Mouse (Mus musculus): ENCODE data around the gene Foxn1.

Gene Foxn1

DNA sequence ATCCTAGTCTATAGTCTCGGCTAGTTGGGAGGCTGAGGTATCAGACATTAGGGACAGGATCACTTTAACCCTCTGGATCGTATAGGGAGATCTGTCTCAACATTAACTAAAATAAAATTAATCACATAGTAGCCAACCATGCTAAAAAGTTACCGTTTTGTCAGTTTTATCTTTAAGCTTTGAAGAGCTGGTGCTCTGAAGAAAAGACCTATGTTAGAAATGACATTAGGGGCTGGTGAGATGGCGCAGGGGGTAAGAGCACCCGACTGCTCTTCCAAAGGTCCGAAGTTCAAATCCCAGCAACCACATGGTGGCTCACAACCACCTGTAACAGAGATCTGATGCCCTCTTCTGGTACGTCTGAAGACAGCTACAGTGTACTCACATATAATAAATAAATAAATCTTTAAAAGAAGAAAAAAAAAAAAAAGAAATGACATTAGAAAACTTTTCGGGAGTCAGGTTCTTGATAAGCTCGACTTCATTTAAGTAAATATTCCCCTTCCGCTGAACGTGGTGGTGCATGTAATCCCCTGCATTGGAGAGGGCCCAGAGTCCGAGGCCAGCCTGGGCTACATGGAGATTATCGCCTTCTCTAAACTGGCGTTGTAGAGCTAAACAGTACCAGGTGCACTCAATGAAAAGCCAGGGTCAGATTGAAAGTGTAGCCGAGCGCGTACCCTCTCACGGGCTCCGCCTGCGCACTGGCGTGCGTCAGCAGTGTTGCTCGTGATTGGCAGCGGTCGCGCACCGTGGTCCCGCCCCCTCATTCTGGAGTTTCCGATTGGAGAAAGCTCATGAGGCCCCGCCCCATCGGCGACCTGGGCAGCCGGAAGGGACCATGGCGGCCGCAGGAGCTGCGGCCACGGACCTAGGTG lies 58.5 kb downstream of the Foxn1 start, which contains the start of gene Pigs:
TSS of gene Pigs (plus strand) at position 782 of the 878 bp plus-strand sequence.
- peak; percentile 95 for ATAC-seq (ENCODE audit: low TSS enrichment)

GRCm38 (mm10) chr11:78327215-78327614 lies 59.1 kb downstream of the Foxn1 start:
- ATAC-seq (ENCODE audit: low TSS enrichment) = no peak

DNA sequence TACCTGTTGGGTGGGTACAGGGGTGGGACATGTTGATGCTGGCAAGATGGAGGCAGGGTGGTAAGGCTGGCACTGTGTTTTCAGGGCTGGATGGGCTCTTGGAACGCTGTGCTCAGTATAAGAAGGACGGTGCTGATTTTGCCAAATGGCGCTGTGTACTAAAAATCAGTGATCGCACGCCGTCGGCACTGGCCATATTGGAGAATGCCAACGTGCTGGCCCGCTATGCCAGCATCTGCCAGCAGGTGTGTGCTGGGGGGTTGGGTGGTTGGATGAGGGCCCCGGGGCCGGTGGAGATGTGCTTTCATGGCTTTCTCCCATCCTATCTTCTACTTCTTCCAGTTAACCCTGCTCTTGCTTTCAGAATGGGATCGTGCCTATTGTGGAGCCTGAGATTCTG lies 61.4 kb downstream of the Foxn1 start:
- no peak for ATAC-seq (ENCODE audit: low TSS enrichment)

DNA sequence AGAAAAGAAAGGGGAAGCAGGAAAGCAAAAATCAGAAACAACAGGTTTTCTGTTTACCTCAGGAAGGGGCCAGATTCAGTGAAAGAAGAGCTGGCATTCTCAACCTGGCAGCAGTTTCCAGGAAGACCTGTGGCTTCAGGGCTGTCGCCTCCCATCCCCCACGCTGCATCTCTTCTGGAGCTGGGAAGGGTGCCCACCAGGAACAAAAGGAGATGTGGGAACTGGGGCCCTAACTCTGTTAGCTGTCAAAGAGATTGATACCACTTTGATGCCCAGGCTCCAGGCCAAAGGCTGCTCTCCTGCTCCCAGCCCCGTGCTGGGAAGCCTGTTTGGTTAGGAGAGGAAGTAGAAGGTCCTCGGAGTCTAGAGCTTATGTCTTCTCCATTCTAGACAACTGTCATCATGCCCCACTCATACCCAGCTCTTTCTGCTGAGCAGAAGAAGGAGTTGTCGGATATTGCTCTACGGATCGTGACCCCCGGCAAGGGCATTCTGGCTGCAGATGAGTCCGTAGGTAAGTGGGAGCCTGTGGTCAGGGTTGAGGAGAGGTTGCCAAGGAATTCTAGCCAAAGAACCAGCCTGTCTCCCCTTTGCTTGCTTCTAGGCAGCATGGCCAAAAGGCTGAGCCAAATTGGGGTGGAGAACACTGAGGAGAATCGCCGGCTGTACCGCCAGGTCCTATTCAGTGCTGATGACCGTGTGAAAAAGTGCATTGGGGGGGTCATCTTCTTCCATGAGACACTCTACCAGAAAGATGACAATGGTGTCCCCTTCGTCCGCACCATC lies 62.2 kb downstream of the Foxn1 start:
- ATAC-seq (ENCODE audit: low TSS enrichment) = no peak

GRCm38 (mm10) chr11:78322860-78323259 lies 63.5 kb downstream of the Foxn1 start, which contains the start of gene Aldoc:
Aldoc (plus strand) TSS chr11:78322968.
- peak; percentile 83 for ATAC-seq (ENCODE audit: low TSS enrichment)

GRCm38 (mm10) chr11:78322076-78322831 lies 64.1 kb downstream of the Foxn1 start:
- ATAC-seq (ENCODE audit: low TSS enrichment) = 0 out of 2 replicates have a peak, but pooled peaks have one; percentile 17

GRCm38 (mm10) chr11:78318411-78318810 lies 67.9 kb downstream of the Foxn1 start:
- no peak for ATAC-seq (ENCODE audit: low TSS enrichment)

- no peak for ATAC-seq (ENCODE audit: low TSS enrichment)
Observed at GRCm38 (mm10) chr11:78313662-78314061, 72.7 kb downstream of the Foxn1 start.

DNA sequence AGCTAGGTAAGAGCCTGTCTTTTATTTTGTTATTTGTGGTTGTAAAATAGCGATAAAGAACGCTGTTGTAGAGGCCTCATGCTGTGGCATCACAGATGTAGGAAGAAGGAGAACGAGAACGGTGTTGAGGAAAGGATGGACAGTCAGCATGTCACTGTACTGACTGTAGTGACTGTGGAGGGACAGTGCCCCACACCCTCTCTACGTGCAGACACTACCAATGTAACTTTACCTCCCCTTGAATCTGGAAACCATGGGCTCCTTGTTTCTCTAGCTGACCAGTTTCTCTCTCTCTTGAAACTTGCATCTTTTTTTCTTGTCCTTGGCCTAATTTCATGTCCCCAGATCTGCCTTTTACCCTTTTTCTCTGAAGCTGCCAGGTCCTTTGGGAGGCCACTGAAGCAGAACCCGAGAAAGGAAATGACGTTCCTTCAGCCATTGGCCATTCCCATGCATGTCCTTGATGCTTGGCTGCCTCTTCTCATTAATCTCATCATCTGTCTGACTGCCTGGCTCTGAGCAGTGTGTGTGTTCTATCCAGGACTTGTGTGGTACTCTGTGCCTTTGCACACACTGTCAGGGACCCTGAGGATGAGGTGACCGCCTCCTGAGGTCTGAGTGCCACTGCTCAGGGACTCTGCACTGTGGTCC lies 75.4 kb downstream of the Foxn1 start:
- ATAC-seq (ENCODE audit: low TSS enrichment) = no peak
